Mouse (Mus musculus): Measurements from ENCODE around the gene Mterf2.

Gene Mterf2

DNA sequence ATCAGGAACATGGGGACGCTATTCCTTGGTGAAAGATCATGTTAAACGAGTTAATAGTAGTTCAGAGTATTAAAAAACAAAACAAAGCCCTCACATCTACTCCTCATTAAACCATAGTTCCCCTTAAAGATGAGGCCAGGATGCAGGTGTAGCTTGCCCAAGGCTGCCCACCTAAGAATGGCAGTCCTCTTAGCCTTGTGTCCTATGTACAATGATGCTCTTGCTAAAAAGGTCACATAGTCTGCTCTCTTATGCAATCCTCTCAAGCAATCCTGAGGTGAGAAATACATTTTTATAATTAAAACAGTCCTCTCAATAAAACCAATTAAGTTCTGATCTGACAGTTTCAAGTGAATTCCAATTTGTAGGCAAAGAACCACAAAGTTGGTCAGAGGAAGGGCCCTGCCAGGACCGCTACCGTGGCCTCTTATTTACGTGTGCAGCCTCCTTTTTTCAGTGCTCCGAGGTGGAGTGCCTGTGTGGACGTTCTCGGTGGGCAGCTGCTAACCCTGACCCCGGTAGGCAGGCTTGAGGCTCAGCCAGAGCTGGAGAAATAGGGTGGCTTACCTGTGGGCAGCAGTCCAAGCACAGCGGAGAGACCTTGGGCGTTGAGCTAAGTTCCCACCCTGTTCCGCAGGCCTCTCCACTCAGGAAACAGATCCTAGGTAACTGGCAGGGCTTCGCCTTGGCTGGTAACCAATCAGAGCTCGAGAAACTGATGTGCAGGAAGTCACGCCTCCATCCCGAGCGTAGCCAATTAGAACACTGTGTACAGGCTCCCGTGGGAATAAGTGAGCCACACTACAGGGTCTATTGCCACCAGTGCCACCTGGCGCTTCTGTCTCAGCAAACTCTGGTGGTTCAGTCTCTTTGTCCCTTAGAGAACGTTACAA lies at the start of gene Mterf2:
Mterf2 (minus strand) TSS at position 633 of the 893 bp plus-strand sequence.
- DNase-seq (ENCODE audit: extremely low spot score, low spot score), result peak; percentile 88

DNA sequence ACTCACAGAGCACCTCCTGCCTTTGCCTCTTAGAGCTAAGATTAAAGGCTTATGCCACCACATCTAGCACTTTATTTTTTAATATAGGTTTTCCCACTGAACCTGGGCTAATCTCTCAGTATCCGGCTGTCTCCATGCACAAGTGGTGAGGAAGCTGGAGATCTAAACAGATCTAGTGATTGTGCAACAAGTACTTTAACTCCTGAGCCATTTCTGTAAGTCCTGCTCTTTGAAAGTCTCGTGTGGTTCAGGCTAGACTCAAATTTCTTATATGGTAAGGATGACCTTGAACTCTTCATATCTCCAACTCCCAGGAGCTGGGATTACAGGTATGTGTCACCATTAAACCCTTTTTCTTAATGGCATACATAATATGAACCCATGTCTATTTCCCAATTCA lies 48.8 kb upstream of the Mterf2 start:
- DNase-seq (ENCODE audit: extremely low spot score, low spot score), result no peak

DNA sequence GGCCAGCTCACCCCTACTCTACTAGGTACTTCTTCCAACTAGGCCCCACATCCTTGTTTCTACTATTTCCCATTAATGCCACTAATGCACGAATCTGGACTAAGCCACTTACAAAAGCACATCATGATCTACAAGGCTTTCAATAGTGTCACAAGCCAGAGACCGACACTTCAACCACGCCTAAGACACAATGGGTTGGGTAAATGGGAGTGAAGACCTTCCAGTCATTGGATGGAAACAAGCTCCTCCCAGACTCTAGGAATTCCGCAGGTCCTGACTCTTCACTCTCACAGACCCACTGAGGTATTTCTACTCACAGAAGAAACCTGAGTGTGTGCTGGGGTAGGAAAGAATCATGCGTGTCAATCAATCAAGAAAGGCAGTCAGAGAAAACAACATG lies 37.5 kb upstream of the Mterf2 start:
- no peak for DNase-seq (ENCODE audit: extremely low spot score, low spot score)

DNA sequence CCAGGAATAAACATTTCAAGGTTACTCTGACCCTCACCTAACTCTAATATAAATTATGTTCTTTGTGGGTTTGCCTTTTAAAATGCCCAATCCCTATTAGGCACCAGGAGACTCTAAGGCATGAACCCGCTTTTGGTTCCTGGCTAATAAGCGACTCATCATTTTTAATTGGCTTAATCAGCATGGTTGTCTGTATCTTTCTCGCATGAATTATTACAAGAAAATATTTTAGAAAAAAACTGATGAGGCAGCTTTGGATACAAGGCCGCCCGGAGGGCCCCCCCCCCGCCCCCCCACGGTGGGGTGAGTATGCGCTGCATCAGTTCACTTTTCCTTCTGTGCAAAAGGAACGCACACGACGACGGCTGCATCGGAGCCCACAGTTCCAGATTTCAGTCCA lies 37.0 kb upstream of the Mterf2 start:
- DNase-seq (ENCODE audit: extremely low spot score, low spot score), result no peak

DNA sequence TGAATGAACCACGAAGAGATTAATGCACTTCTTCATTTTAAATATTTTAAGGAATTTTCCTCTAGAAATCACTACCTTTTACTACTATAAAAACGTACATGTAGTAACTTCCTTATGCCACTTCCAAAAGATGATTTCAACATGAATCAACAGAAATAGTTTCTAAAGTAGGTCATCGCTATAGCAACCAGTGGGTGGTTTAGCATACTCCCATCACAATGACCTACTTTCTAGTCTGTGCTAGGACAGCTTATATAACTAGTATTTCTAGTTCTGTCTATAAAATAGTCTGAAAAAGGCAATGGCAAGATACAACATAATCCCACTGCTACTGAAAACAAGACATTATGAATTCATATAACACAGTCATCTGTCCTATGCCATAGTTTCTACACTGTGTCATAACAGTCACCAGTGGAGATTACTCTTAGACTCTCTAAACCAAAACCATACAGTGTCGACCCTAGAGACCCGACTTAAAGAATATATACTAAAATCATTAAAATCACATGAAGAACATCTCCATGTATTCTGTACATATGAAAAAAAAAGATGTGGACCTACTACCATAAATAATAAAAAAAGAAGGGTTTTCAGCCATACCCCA lies 34.0 kb upstream of the Mterf2 start:
- DNase-seq (ENCODE audit: extremely low spot score, low spot score), result no peak

DNA sequence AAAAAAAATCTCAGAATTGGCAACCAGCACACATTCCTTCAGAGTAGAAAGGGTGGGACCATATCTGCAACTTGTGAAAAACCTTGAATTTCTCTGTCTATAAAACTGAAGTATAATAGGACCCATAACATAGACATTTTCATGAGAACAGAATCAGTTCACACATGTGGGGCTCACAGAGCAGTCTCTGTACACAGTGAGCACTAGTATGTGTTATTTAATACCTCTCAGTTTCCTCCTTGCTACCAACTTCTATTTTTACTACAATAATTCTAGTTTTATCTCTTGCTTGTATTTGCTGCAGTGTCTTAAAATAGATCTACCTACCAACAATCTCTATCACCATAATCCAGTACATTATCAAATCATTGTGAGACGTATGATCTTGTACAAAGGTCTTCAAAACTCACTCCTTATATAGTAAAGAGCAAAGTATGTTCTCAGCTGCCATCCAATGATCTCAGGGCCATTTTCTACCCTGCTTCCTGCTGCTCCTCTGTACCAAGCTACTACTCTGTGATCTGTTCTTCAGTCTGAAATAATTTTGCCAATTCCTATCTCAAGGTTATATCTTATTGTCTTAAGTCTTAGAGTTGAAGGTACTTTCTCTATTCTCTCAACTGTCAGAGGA lies 32.3 kb upstream of the Mterf2 start:
- no peak for DNase-seq (ENCODE audit: extremely low spot score, low spot score)

DNA sequence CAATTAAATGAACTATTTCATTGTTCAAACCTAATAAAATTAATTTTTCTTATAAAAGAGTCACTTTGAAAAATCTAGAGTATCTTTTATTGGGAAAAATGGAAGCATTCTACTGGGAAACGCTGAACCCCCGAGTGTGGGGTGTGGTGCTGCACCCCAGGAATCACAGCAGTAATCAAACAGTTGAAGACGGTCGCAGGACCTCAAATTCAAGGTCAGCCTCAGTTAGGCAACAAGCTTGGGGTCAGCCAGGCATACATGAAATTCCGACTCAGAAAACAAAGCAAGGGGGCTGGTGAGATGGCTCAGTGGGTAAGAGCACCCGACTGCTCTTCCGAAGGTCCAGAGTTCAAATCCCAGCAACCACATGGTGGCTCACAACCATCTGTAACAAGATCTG lies 29.6 kb upstream of the Mterf2 start:
- DNase-seq (ENCODE audit: extremely low spot score, low spot score), result no peak

DNA sequence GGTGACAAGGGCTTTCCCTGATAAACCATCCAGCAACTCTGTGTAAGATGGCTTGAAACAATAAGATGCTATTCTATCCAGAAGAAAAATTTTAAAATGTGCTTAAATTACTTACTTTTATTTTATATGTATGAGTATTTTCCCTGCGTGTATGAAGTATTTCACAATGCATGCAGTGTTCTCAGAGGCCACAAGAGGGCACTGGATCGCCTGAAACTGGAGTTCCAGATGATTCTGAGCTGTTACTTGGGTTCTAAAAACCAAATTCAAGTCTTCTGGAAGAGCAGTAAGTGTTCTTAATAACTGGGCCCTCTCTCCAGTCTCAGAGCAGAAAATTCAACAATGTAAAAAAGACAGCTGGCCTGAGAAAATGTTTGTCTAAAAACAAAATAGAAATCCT lies 26.4 kb upstream of the Mterf2 start:
- peak; percentile 43 for DNase-seq (ENCODE audit: extremely low spot score, low spot score)

DNA sequence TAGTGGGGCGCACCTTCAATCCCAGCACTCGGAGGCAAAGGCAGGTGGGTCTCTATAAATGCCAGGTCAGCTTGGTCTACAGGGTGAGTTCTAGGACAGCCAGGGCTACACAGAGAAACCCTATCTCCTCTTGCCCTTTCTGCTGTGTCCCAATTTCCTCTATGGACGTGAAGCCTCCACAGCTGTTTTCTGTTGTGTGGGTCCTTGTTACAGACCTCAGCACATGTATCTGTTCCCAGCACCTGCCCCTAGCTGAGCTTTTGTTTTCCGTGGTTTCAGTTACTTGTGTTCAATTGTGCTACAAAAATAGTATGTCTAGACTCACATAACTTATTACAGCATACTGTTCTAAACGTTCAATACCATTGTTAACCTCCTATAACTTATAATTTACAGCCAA lies 21.4 kb upstream of the Mterf2 start:
- DNase-seq (ENCODE audit: extremely low spot score, low spot score), result no peak

DNA sequence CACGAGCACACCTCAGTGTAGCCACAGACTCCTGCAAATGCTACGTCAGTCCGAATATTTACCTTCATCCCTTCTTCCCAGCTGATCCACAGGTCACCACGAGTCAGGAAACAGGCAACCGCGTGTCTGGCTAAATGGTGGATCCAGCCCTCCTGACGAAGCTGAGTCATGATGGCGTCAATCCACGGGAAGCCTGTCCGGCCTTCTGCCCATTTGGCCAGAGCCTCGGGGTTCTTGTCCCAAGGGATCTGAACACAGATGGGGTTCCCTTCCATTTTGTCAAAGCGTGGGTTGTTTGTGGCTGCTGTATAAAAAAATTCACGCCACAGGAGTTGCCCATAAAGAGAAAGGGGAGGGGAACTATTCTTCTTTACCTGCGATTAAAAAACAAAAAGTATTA lies 18.5 kb upstream of the Mterf2 start:
- no peak for DNase-seq (ENCODE audit: extremely low spot score, low spot score)

DNA sequence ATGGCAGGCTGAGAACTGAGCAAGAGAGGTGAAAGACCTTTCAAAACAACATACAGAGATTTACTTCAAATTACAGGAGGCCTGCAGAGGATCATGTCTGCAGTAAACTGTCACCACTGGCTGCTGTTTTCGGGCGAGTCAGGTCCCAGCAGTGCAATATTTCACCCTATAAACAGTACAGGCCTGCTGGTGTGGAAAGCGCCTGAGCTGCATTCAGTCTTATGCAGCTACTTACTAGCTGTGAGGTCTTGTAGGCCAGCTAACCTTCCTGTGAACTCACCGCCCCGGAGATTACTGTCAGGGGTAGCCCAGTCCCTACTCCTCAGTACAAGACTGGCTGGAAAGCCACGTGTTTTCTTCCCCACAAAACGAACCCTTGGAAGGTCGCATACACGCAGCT lies 13.6 kb upstream of the Mterf2 start:
- peak; percentile 19 for DNase-seq (ENCODE audit: extremely low spot score, low spot score)

DNA sequence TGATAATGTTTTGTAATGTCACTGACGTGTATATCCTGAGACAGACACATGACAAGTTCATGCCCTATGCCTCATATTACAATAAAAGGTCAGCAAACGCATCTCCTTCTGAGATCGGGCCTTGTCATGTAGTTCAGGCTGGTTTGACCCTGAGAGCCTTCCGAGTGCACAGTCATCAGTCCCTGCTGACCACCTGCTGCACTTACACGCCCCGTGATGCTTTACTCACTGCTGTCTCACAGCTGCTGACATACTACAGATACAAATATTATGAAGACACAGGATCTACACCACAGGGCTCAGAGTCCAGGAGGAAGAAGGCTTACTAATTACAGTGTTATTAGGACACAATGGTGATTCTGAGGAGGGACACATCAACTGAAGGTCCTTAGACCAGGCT lies 8.7 kb upstream of the Mterf2 start:
- no peak for DNase-seq (ENCODE audit: extremely low spot score, low spot score)

DNA sequence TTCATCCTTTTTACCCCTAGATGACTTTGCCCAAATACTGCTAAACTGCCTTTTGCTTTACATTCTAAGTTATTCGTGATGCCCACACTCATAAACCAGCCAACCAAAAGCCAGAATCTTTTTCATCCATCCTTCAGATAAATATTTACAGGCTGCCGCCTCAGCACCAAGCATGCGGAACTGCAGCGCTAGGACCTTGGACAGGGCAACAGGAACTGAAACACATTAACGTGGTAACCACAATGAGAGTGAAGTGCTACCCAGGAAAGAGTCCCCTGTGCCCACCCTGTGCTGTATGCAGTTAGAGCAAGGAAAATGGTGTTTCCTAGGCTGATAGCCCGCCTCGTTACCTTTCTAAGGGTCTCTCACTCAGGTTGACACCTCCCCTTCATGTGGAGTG lies 626 bp upstream of the Mterf2 start:
- DNase-seq (ENCODE audit: extremely low spot score, low spot score), result peak; percentile 21

DNA sequence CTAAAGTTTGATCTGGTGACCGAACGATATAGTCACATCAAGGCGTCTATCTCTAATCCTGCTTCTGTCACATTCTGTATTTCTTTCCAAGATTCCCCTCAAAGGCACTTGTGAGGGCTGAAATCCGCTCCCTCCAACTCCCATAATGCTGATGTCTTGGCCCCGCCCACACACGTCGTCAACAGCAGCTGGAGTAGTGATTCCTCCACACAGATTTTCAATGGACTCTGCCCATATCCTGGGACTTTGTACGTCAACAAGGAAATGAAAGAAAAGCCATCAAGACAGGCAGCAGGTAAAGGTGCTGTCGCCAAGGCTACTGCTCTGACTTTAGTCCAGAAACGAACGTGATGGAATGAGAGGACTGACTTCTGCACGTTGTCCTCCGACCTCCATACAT lies 2.6 kb downstream of the Mterf2 start:
- DNase-seq (ENCODE audit: extremely low spot score, low spot score), result no peak

DNA sequence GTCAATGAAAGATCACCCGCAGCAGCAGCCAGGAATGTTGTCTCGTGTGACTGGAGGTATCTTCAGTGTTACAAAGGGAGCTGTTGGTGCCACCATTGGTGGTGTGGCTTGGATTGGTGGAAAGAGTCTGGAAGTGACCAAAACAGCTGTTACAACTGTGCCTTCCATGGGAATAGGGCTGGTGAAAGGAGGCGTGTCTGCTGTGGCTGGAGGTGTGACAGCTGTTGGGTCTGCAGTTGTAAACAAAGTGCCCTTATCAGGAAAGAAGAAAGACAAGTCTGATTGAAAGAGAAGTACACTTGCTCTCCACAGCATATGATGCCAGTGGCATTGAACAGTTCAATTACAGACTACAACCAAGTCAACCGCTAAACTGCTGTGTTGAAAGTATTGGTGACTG lies 13.4 kb downstream of the Mterf2 start:
- DNase-seq (ENCODE audit: extremely low spot score, low spot score), result no peak

DNA sequence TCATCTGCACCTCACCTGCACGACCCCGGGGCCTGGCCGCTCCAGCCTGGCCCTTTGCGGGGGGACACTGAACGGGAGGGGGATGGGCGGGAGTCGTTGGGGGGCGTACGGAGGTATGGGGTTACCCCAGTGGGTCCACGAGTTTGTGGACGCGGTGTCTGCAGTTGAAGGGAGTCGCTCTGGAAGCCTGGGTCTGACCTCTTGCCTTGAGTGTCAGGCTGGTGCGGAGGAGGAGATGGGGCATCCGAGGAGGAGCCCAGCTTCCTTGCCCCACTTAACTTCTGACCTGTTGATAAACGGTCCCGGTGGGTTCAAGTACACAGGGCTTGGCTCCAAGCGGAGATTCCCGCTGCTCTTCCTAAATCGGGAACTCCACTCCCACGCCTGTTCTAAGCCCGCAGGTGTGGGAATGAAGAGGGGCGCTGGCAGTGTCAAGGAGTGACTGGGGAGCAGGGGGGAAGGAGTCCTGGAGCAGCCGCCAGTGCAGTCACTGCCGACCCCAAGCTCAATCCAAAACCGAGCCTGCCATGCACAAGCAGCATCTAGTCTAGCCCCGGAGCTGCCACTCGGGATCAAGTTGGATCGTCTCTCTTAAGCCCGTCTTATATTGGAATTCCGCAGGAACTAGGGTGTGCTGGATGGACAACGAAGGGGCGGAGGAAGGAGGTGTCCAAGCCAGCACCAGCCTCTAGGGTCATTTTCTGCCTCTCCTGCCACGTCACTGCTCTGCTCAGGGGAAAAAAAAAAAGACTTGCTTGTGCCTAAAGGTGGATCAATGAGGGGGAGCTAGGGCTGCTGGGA lies 24.5 kb downstream of the Mterf2 start:
- peak; percentile 71 for DNase-seq (ENCODE audit: extremely low spot score, low spot score)

DNA sequence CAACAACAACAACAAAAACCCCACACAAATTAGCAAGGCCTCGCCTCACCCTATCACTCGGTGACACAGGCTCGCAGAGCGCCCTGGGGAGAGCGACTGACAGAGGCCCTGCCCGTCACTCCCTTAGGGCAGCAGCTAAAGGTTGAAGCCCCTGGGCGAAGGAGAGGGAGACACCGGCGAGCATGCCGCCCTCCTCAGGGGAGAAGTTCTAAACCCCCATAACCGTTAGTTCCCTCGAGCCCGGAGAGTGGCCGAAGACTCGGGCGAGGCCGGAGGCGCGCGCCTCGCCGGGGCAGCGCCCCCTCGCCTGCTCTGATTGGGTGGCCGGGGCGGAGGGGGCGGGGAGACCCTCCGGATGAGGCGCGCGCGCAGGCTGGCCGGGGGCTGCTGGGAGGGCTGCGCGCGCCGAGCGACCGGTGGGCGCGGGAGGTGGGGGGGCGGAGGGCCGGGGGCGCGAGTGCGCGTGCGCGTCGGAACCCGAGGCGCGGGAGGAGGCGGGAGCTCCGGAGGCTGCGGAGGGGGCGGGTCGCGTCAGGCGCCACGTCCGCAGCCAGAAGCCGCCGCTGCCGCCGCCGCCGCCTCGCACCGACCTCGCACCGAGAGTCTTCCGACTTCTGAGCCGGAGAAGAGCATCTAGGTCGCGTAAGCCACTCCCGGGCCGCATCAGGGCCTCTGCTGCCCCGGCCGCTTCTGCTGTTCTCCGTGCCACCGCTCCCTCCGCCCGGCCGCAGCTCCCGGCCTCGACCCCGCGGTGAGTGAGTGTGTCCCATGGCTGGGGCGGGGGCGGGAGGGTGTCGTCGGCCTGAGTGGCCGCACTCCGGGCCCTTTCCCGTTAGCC lies 25.4 kb downstream of the Mterf2 start, which contains the start of the genes Fhl4 and Tmem263:
Fhl4 (minus strand) TSS at position 249 of the 838 bp plus-strand sequence.
Tmem263 (plus strand) TSS at position 381 of the 838 bp plus-strand sequence.
- peak; percentile 94 for DNase-seq (ENCODE audit: extremely low spot score, low spot score)

DNA sequence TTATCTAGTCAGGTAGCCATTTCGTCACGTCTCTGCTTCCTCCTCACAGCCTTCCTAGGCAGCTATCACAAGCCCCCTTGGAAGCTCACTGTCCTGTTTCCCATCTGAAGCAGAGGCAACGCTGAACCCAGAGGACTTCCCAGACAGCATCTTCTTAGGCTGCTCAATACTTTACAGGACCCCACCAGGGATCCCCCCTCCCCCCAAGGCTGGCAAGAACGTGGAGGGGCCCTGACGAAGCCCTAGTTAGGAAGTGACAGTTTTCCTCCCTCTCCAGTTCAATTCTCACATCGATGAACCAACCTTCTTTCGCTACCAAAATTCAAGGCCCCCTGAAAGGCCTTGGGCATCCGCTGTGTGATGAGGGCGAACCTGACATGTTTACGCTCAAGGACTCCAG lies 26.0 kb downstream of the Mterf2 start:
- no peak for DNase-seq (ENCODE audit: extremely low spot score, low spot score)

DNA sequence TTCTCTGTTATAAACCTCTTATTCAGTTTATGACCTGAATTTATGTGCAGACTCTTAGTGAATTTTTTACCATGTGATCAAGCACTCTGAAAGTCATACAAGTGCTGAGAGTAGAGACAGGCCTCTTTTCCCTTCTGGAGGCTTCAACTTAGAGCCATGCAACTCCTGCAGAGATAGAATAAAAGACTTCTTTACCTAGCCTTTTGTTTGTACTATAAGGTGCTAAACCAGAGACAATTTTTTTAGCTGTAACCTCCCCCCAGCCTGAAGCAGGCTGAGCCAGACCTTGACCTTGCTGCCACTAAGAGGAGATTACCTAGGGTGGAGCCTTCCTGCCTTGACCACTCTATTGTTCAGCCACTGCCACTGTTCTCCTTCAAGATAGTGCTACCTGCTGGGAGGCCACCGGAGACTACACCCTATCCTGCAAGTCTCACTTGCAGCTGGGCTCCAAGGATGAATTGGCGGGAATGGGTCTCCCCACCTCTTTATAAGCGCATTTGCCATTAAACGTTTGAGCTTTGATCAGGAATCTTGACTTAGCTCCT lies 56.1 kb downstream of the Mterf2 start:
- DNase-seq (ENCODE audit: extremely low spot score, low spot score), result no peak
